Mouse (Mus musculus) heart, adult 2 months (tissue): Measurements from ENCODE around the gene Mpst.

ENCODE experiments used
- CTCF ChIP-seq: fragments of 200-600 bp; IDR thresholded peaks from 2 replicates; pipeline ENCODE4 v1.8.1; 2022; ENCODE audit warnings: antibody characterized with exemption, mild to moderate bottlenecking, moderate library complexity
- EP300 ChIP-seq: fragments of 200-500 bp; IDR thresholded peaks from 2 replicates; pipeline ENCODE4 v1.6.1; 2011; ENCODE audit warnings: low read depth, low read length, control low read depth; ENCODE audit not compliant: insufficient read depth
- POLR2A ChIP-seq: fragments of 200-500 bp; IDR thresholded peaks from 2 replicates; pipeline ENCODE4 v1.6.1; 2011; ENCODE audit warnings: mild to moderate bottlenecking, low read depth, low read length, control low read depth; ENCODE audit not compliant: insufficient read depth

DNA sequence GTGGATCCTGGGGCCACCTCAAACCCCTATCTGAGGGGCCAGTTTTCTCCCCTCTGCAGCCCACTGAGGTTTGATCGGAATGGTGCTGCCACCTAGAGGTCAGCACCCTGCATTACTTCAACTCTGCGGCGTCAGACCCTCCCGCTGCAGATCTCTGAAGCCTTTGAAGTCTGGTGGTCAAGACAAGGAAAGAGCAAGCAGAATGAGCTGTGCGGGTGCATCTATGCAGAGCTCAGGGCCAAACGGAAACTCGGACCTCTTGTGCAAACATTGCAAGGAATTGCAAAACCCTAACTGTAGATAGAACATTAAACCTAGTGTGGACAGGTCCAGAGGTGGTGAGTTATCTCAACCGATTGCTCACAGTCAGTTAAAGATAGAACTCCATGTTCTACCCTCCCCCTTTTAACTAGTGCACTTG, 37.3 kb upstream of the Mpst start:
- TF ChIP-seq EP300 = 0 out of 2 replicates have a peak, but pooled peaks have one; percentile 23
- no peak for TF ChIP-seq POLR2A
- TF ChIP-seq CTCF = peak; percentile 98; the same call in 1 of the 2 replicates
